Mouse (Mus musculus): Measurements from ENCODE around the gene Iars. TPM values are rescaled to one million over a fixed set of nuclear protein-coding genes. Genes with fewer than 3 reads are reported as not detected.
"Not testable (repeated sequence)": the region's sequence is repeated elsewhere in the genome, so short reads cannot be mapped to it uniquely, and the experiment has no call there.

The Iars gene
- polyA plus RNA-seq, 1 experiment from 2014 or later, result 79.2 TPM

GRCm38 (mm10) chr13:49757966-49758365 is 76.1 kb downstream of the Iars start:
- no peaks in the 10 kb centered on the region for H3K9me3 ChIP-seq (ENCODE audit: control insufficient read depth, low read depth, low read length)
- H3K36me3 ChIP-seq (ENCODE audit: control insufficient read depth, insufficient read depth, low read length), result no peaks in the 10 kb centered on the region
- H3K9ac ChIP-seq (replicated peaks; ENCODE audit: low read depth, low read length), result no peak overlapping the region
- H3K27me3 ChIP-seq (ENCODE audit: control insufficient read depth, insufficient read depth, low read length), result no peaks in the 10 kb centered on the region
- ATAC-seq (ENCODE audit: insufficient number of reproducible peaks, insufficient read depth, low FRiP score, low read depth), result no peak
- no peak overlapping the region for H3K27ac ChIP-seq (ENCODE audit: low read length)
- WGBS, result 86% methylated on average over 4 of the region's 4 CpGs
- H3K4me2 ChIP-seq (replicated peaks; ENCODE audit: low read depth, low read length), result no peak overlapping the region
- no peak overlapping the region for H3K4me3 ChIP-seq (ENCODE audit: low read depth, low read length)
- H3K4me1 ChIP-seq (ENCODE audit: control insufficient read depth, insufficient read depth, low read length), result no peaks in the 10 kb centered on the region

- no peaks in the 10 kb centered on the region for H3K36me3 ChIP-seq (ENCODE audit: control insufficient read depth, insufficient read depth, low read length)
- ATAC-seq (ENCODE audit: insufficient number of reproducible peaks, insufficient read depth, low FRiP score, low read depth), result no peak
- H3K27me3 ChIP-seq (ENCODE audit: control insufficient read depth, insufficient read depth, low read length), result no peaks in the 10 kb centered on the region
- H3K4me3 ChIP-seq (ENCODE audit: low read depth, low read length), result no peak overlapping the region
- no peak overlapping the region for H3K4me2 ChIP-seq (replicated peaks; ENCODE audit: low read depth, low read length)
- H3K9ac ChIP-seq (replicated peaks; ENCODE audit: low read depth, low read length), result no peak overlapping the region
- 55% methylated on average over 1 of the region's 1 CpGs for WGBS
- no peaks in the 10 kb centered on the region for H3K4me1 ChIP-seq (ENCODE audit: control insufficient read depth, insufficient read depth, low read length)
- H3K9me3 ChIP-seq (ENCODE audit: control insufficient read depth, low read depth, low read length), result no peaks in the 10 kb centered on the region
- H3K27ac ChIP-seq (ENCODE audit: low read length), result no peak overlapping the region
Observed at GRCm38 (mm10) chr13:49760675-49761074, 78.8 kb downstream of the Iars start.

GRCm38 (mm10) chr13:49762208-49762607 is 80.3 kb downstream of the Iars start:
- Histone ChIP-seq H3K4me1 (ENCODE audit: control insufficient read depth, insufficient read depth, low read length) (no peaks in the 10 kb centered on the region), H3K27ac (ENCODE audit: low read length) (no peak overlapping the region), H3K9ac (replicated peaks; ENCODE audit: low read depth, low read length) (no peak overlapping the region), H3K9me3 (ENCODE audit: control insufficient read depth, low read depth, low read length) (no peaks in the 10 kb centered on the region), H3K4me3 (ENCODE audit: low read depth, low read length) (no peak overlapping the region), H3K36me3 (ENCODE audit: control insufficient read depth, insufficient read depth, low read length) (no peaks in the 10 kb centered on the region), H3K27me3 (ENCODE audit: control insufficient read depth, insufficient read depth, low read length) (no peaks in the 10 kb centered on the region), H3K4me2 (replicated peaks; ENCODE audit: low read depth, low read length) (no peak overlapping the region)
- no peak for ATAC-seq (ENCODE audit: insufficient number of reproducible peaks, insufficient read depth, low FRiP score, low read depth)
- 93% methylated on average over 14 of the region's 14 CpGs for WGBS

DNA sequence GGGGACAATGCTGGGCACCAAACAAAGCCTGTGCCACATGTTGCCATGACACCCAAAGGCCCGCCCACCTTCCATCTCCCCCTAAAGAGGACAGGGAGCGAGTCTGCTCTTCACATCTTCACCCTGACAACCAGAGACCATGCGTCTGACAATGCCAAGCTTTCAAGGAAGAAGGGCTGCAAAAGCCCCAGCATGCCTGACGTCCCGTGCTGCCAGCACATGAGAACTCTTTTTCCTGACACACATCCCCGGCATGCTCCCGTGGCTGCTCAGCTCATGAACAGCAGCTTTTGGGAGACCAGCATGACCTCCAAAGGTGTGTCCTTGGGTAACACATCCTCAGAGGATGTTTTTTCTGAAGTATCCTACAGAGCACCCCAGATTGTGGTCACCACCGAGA is 83.4 kb downstream of the Iars start:
- H3K36me3 ChIP-seq (ENCODE audit: control insufficient read depth, insufficient read depth, low read length), result no peaks in the 10 kb centered on the region
- no peaks in the 10 kb centered on the region for H3K9me3 ChIP-seq (ENCODE audit: control insufficient read depth, low read depth, low read length)
- no peak overlapping the region for H3K9ac ChIP-seq (replicated peaks; ENCODE audit: low read depth, low read length)
- 91% methylated on average over 8 of the region's 8 CpGs for WGBS
- H3K4me2 ChIP-seq (replicated peaks; ENCODE audit: low read depth, low read length), result no peak overlapping the region
- H3K27me3 ChIP-seq (ENCODE audit: control insufficient read depth, insufficient read depth, low read length), result no peaks in the 10 kb centered on the region
- no peaks in the 10 kb centered on the region for H3K4me1 ChIP-seq (ENCODE audit: control insufficient read depth, insufficient read depth, low read length)
- no peak for ATAC-seq (ENCODE audit: insufficient number of reproducible peaks, insufficient read depth, low FRiP score, low read depth)
- no peak overlapping the region for H3K27ac ChIP-seq (ENCODE audit: low read length)
- no peak overlapping the region for H3K4me3 ChIP-seq (ENCODE audit: low read depth, low read length)

DNA sequence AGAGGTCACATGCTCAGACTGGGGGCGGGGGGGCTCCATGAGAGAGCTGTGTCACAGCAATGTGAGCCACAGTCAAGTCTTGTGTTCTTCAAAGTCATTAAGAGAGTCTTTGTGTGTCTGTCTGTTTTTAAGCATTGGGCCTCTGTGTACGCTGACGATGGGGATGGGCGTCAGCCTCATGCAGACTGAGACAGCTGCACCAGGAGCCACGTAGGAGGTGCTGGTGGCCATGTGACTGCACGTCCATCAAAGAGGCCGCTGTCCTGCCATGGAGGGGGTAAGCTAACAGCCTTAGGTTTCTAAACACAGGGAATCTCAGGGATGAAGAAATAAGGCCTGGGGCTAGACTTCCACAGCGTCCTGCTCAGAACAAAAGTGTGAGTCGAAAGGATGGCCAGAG is 84.4 kb downstream of the Iars start:
- no peak overlapping the region for H3K9ac ChIP-seq (replicated peaks; ENCODE audit: low read depth, low read length)
- no peak overlapping the region for H3K4me3 ChIP-seq (ENCODE audit: low read depth, low read length)
- H3K36me3 ChIP-seq (ENCODE audit: control insufficient read depth, insufficient read depth, low read length), result no peaks in the 10 kb centered on the region
- no peak overlapping the region for H3K27ac ChIP-seq (ENCODE audit: low read length)
- H3K27me3 ChIP-seq (ENCODE audit: control insufficient read depth, insufficient read depth, low read length), result no peaks in the 10 kb centered on the region
- ATAC-seq (ENCODE audit: insufficient number of reproducible peaks, insufficient read depth, low FRiP score, low read depth), result no peak
- no peaks in the 10 kb centered on the region for H3K4me1 ChIP-seq (ENCODE audit: control insufficient read depth, insufficient read depth, low read length)
- H3K4me2 ChIP-seq (replicated peaks; ENCODE audit: low read depth, low read length), result no peak overlapping the region
- H3K9me3 ChIP-seq (ENCODE audit: control insufficient read depth, low read depth, low read length), result no peaks in the 10 kb centered on the region
- WGBS, result 42% methylated on average over 9 of the region's 9 CpGs

DNA sequence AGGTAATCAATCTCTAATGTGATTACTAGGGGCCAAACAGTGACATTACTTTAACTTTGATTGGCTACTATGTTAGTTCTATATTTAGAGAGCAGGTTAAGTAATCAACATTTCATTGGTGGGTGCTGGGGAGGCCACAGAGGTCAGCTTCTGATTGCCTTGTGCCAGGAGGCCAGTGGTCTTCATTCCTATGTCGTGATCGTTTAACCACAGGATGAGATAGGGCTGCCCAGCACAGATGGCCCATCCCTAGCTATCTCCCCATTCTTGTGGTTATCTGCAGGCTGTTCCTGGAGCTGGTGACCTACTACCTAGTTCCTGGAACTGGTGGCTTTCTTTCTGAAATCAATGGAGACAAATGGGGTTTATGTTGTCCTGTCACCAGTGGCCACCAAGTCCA is 86.1 kb downstream of the Iars start:
- ATAC-seq (ENCODE audit: insufficient number of reproducible peaks, insufficient read depth, low FRiP score, low read depth), result no peak
- Histone ChIP-seq H3K4me2 (replicated peaks; ENCODE audit: low read depth, low read length) (no peak overlapping the region), H3K9ac (replicated peaks; ENCODE audit: low read depth, low read length) (no peak overlapping the region), H3K4me1 (ENCODE audit: control insufficient read depth, insufficient read depth, low read length) (no peaks in the 10 kb centered on the region), H3K4me3 (ENCODE audit: low read depth, low read length) (no peak overlapping the region), H3K27ac (ENCODE audit: low read length) (no peak overlapping the region), H3K27me3 (ENCODE audit: control insufficient read depth, insufficient read depth, low read length) (no peaks in the 10 kb centered on the region), H3K36me3 (ENCODE audit: control insufficient read depth, insufficient read depth, low read length) (no peaks in the 10 kb centered on the region), H3K9me3 (ENCODE audit: control insufficient read depth, low read depth, low read length) (no peaks in the 10 kb centered on the region)
- 21% methylated on average over 2 of the region's 2 CpGs for WGBS

DNA sequence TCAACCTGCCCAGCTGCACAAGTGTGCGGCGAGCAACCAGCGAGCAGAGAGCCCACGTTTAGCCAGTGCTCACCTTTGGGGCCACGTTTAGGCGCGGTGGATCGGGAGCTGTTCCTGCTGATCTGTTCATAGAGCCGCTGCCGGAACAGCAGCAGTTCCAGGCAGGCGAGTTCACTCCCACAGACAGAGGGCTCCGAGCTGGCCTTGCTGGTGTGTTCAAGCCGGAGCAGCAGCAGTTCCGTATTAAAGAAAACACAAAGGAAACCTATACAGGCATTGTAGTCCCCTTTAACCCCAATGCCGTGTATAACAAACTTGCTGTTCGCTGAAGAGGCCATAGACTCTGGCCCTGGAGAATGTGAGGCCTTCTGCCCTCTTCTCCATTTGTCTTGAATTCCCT is 87.2 kb downstream of the Iars start:
- no peaks in the 10 kb centered on the region for H3K36me3 ChIP-seq (ENCODE audit: control insufficient read depth, insufficient read depth, low read length)
- H3K9me3 ChIP-seq (ENCODE audit: control insufficient read depth, low read depth, low read length), result no peaks in the 10 kb centered on the region
- WGBS, result 78% methylated on average over 16 of the region's 16 CpGs
- ATAC-seq (ENCODE audit: insufficient number of reproducible peaks, insufficient read depth, low FRiP score, low read depth), result no peak
- no peaks in the 10 kb centered on the region for H3K4me1 ChIP-seq (ENCODE audit: control insufficient read depth, insufficient read depth, low read length)
- no peak overlapping the region for H3K4me2 ChIP-seq (replicated peaks; ENCODE audit: low read depth, low read length)
- H3K27me3 ChIP-seq (ENCODE audit: control insufficient read depth, insufficient read depth, low read length), result no peaks in the 10 kb centered on the region
- H3K4me3 ChIP-seq (ENCODE audit: low read depth, low read length), result no peak overlapping the region
- H3K27ac ChIP-seq (ENCODE audit: low read length), result no peak overlapping the region
- H3K9ac ChIP-seq (replicated peaks; ENCODE audit: low read depth, low read length), result no peak overlapping the region

DNA sequence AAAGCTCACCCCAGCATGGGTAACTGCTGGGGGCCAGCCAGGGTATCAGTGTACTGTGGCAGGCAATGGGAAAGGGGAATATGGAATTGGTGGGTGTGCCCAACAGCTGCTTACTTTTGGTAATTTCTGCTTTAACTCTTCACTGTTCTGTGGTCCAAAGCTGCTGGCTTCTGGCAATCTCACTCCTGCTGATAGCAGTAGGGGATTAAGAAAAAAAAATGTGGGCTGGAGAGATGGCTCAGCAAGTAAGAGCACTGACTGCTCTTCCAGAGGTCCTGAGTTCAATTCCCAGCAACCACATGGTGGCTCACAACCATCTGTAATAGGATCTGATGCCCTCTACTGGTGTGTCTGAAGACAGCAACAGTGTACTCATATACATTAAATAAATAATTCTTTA is 89.6 kb downstream of the Iars start:
- not testable (repeated sequence) for H3K9me3 ChIP-seq (ENCODE audit: control insufficient read depth, low read depth, low read length); H3K4me1 ChIP-seq (ENCODE audit: control insufficient read depth, insufficient read depth, low read length); H3K4me2 ChIP-seq (replicated peaks; ENCODE audit: low read depth, low read length); H3K9ac ChIP-seq (replicated peaks; ENCODE audit: low read depth, low read length); H3K27ac ChIP-seq (ENCODE audit: low read length); ATAC-seq (ENCODE audit: insufficient number of reproducible peaks, insufficient read depth, low FRiP score, low read depth); H3K4me3 ChIP-seq (ENCODE audit: low read depth, low read length); H3K27me3 ChIP-seq (ENCODE audit: control insufficient read depth, insufficient read depth, low read length); H3K36me3 ChIP-seq (ENCODE audit: control insufficient read depth, insufficient read depth, low read length)
